Mouse (Mus musculus): ENCODE results near the gene Eid3. TPM values are rescaled to one million over a fixed set of nuclear protein-coding genes. Genes with fewer than 3 reads are reported as not detected.

The Eid3 gene
- total RNA-seq, 2 experiments from 2014 or later: 0.57 to 1.3 TPM

DNA sequence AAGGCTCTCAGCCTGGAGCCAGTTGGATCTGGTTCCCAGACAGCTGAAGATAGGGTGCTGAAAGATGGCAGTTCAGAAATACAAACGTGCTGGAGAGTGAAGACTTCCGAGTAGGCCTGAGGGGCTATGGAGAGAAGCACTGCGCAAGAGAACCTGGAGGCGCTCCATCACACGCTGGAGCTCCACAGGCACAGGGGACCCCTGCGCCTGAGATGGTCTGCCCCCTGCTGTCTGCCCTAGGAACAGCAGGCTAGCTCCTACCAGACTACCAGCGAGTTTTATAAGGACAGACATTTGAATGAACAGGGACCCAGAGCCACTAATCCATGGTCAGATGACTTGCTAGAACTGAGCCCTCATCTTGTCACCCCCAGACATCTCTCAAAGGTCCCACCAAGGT, 35.0 kb downstream of the Eid3 start:
- DNase-seq (ENCODE audit: low spot score): peak; percentile 58
- intact Hi-C loops (cut with DNase I): loop anchor here (1.0 to 5.0 kb wide), 2 partner anchors 89 to 234 kb away; no protein-coding TSS in a partner anchor

DNA sequence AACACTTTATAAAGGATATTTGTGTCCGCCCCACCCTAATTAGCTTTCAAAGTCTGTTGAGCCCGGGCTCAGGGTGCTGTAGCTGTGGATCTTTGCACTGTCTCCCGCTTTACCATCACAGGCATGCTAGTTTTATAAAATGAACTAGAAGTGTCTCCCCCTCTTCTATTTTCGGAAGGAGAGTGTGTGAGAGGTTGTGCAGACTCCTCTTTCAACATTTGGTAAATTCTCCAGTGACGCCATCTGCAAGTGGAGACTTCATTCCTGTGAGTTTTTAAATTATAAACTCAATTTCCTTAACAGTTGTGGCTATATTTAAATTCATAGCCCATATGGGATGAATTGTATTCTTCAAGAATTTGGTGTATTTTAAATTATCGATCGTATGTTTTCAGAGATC, 42.1 kb downstream of the Eid3 start:
- intact Hi-C loops (cut with DNase I): loop anchor here (2.0 to 5.0 kb wide), 3 partner anchors 292 to 599 kb away; no protein-coding TSS in a partner anchor
- no peak for DNase-seq (ENCODE audit: low spot score)

DNA sequence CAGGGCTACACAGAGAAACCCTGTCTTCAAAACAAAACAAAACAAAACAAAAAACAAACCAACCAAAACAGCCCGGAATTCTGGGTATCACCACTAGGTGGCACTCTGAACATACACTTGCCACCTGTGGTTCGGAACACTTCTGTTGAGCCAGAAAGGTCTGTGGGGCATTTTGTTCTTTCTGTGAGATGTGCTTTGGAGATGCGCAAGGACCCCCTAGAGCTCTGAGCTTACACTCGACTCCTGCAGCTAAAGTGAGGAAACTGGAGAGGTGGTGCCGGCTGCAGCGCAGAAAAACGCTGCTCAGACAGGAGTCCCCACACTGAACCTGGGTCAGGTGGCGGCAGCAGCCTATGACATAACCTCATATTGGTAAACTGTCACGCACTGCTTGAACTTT, 43.0 kb downstream of the Eid3 start:
- DNase-seq (ENCODE audit: low spot score): no peak
- intact Hi-C loops (cut with DNase I): loop anchor here (2.0 to 5.0 kb wide), 3 partner anchors 291 to 598 kb away; no protein-coding TSS in a partner anchor

DNA sequence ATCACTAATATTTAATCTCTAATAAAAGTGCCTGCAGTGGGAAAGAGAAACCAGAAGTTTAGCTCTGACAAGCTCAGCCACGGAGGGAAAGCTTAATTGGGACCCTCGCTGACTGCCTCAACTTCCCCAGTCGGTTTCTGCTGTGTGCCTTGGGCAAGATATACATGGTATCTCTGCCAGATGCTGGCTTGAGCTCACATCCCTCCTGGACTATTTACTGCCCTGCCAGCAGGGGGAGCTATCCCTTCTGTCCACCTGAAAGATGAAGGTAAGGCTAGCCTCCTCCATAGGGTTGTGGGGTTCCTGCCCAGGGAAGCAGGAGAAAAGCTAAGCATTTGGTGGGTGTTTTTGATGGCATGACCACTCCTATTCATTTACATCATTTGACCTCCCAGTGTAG, 43.8 kb downstream of the Eid3 start:
- no peak for DNase-seq (ENCODE audit: low spot score)
- intact Hi-C loops (cut with DNase I): loop anchor here (2.0 to 5.0 kb wide), 3 partner anchors 72 to 385 kb away; no protein-coding TSS in a partner anchor

DNA sequence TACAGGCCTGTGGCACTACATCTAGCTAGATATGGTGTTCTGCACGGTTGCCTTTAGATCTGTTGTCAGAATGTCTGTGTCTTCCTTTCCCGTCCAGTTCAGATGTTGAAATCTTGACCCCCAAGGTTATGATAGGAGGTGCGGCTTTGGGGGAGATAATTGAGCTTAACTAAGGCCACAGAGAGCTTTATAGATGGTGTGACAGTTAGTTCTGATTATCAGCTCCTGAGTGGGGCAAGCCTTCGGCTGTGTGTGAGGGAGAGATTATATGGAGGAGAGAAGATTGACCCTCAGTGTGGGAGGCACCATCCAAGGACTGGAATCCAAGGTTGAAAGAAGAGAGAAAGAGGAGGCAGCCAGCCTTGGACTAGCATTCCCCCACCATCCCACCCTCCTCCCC, 46.8 kb downstream of the Eid3 start:
- intact Hi-C loops (cut with DNase I): loop anchor here (5.0 kb wide), 2 partner anchors 69 to 269 kb away; no protein-coding TSS in a partner anchor
- no peak for DNase-seq (ENCODE audit: low spot score)

DNA sequence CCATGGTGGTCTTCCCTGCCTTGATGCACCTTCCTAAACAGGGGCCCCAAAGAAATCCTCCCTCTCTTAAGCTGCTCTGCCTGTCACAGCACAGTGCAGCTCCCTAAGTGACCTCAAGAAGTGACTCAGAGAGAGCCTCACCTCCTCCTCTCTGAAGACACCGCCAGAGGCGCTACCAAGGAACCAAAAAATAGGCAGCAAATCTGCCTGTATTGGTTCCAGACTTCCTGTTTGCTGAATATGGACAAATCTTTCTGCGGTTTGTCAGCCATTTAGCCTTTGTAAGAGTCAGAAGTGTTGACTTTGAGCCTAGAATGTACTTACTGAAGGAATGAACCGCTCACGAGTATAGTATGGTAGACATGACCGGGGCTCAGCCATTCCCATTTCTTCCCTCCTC, 47.3 kb downstream of the Eid3 start:
- DNase-seq (ENCODE audit: low spot score): no peak
- intact Hi-C loops (cut with DNase I): loop anchor here (5.0 kb wide), 2 partner anchors 69 to 269 kb away; no protein-coding TSS in a partner anchor

Other genes with a start within 250 kb of the Eid3 start
- 10 to 100 TPM; 29.3 to 31.4 TPM for gene 1190007I07Rik, start 243.4 kb upstream of the Eid3 start, total RNA-seq (2021)
- 10 to 100 TPM; 15.9 to 18.8 TPM for gene Tdg, start 236.8 kb upstream of the Eid3 start, total RNA-seq (2021)
- 1 to 10 TPM; 3.4 to 3.6 TPM for gene Glt8d2, start 176.0 kb upstream of the Eid3 start, total RNA-seq (2021)
- gene Hcfc2, start 170.5 kb upstream of the Eid3 start, total RNA-seq (2021): 10 to 100 TPM; 31.3 to 31.6 TPM
- gene Nfyb, start 102.5 kb upstream of the Eid3 start, total RNA-seq (2021): 10 to 100 TPM; 13.3 to 17.6 TPM
- gene Txnrd1, start 32.7 kb upstream of the Eid3 start, total RNA-seq (2021): 10 to 100 TPM; 44.1 to 50.2 TPM
- 1 to 10 TPM; 2.8 to 3.4 TPM for gene Chst11, start 118.9 kb downstream of the Eid3 start, total RNA-seq (2021)

All from heart, postnatal 25 days (tissue).